Mouse (Mus musculus): ENCODE measurements at regions not wholly inside any gene's neighbourhood (a gene's known extent, or its start where the extent isn't known, plus 50 kb on each side); places are given as distances from the start of the nearest gene placed in this dataset.
"Not testable (repeated sequence)": the region's sequence is repeated elsewhere in the genome, so short reads cannot be mapped to it uniquely, and the experiment has no call there.

DNA sequence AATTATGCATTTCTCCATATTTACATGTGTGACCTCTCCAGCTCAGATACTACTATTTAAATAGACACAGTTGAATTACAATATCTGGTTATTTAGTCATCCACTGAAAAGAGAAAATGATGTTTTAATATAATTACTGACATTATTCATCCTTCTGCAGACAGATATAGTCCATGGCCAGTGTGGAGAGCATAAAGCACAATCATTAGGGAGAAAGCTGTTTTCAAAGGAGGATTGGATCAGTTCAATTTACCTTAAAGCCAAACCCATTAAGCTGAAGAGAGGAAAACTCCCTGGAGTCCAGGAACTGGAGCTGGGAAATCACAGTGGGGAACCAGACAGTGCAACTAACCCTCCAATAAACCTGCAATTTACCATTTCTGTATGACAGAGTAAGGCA is 339.8 kb upstream of the Rgs17 start:
- in situ Hi-C loops (cut with MboI, MseI), result no loop called here

DNA sequence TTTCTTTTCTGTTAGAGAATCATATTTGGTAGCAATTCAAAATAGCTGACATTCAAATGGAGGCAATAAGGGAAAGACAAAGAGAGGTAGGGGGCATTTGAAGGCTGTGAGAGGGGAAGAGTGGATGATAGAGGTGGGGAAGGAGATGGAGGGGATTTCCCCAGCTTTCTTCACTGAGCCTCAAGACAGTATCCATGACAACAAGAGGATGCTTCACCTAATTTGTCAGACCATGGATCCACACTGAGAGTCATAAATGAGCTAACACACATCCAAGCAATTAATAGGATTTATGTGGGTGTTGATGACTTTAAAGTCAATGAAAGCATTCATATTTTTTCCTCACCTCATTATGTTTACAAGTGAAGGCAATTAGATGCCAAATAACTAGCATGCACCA is 343.5 kb upstream of the Rgs17 start:
- in situ Hi-C loops (cut with MboI, MseI), result no loop called here

DNA sequence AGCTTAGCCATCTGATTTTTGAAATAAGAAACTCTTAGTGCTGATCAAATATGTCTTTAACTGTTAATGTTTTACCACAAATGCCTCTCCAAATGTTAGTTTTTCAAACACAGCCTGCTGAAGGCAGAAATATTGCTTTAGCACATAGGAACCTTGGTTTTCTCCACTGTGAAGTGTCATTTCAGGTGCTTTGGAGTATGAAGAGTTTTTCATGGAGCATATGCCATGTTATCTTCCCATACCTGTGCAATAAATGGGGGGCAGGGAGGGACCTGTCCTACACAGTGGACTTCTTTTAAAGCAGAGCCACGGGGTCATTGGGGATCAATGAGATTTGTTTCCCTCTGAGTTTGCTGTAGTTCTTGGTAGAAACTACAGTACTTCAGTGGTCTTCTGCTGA is 369.2 kb upstream of the Rgs17 start:
- in situ Hi-C loops (cut with MboI, MseI), result no loop called here

DNA sequence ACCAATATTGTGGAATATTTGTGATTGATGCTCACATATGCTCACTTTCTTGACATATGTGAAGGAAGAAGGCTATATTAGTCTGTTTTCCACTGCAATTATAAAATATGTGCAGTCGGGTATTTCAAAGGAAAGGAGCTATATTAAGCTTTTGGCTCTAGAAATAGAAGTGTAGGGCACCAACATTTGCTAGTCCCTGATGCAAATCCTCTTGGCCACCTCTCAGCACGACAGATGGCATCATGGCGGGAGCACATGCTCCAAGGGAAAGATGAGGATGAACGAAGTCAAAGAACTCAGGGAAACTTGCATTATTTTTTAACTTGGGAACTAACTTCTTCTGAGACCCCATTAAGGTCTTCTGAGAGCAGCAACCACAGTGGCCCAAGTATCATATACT is 374.4 kb upstream of the Rgs17 start:
- in situ Hi-C loops (cut with MboI, MseI), result no loop called here

DNA sequence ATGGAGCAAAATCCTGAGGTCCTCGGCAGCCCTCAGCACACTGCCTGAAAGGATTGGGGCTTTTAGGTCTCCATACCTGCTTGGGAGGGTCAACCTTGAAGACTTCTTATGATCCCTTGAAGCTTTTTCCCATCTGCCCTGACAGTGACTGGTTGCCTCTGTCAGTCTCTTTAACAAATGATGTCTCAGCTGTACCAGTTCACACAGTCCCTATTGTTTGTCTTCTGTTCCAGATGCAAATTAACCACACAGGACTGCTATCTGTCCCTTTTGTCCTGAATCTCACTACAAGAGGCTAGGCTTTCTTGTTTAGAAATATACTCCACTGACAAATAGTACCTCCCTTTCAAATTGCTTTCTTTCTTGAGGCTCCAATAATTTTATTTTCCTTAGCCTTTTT is 375.6 kb upstream of the Rgs17 start:
- in situ Hi-C loops (cut with MboI, MseI), result no loop called here

DNA sequence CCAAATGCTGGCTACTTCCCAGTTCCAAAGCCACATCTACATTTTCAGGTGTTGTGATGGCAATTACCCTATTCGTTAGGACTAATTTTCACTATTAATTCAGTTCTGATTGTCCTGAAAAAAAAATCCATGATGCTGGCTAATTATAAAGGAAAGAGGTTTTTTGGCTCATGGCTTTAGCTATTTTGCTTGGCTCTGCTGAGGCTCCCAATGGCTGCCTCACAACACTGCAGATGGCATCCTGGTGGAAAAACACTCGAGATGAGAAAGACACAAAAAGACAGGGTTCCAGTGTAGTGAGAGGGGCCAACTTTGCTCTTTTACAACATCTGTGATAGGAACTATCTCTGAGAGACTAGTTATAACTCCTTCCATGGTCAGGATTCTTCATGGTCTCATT is 376.5 kb upstream of the Rgs17 start:
- in situ Hi-C loops (cut with MboI, MseI), result no loop called here

DNA sequence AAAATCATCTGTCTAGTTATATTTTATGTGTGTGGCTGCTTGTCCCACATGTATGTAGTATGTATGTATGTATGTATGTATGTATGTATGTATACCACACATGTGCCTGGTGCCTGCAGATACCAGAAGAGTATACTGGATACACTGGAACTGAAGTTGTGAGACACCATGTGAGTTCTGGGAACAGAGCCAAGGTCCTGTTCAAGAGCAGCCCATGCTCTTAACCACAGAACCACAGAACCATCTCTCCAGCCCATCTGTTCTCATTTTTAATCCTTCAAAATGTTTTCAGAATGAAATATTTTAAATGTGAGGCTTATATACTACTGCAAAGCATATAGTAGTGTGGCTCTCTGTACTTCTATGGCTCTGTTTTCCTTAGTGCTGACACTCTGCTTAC is 379.3 kb upstream of the Rgs17 start:
- in situ Hi-C loops (cut with MboI, MseI), result no loop called here

DNA sequence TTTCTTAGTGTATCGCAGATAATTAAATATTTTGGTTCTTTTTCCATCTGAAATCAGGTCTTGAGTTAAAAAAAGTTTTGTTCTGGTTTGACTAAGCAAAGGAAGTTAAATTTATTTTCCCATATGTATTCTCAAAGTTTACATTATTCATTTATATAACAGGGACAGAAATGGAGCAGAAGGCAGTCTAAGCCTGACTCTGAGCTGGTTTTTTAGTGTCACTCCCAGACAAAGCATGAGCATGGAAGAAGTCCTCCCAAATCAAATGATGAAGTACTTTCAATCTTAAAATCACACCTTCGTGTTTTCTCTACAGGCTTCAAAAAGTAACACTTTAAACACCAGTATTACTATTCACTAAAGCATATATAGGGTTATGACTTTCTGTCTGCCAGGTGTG is 387.2 kb upstream of the Rgs17 start:
- in situ Hi-C loops (cut with MboI, MseI), result no loop called here

DNA sequence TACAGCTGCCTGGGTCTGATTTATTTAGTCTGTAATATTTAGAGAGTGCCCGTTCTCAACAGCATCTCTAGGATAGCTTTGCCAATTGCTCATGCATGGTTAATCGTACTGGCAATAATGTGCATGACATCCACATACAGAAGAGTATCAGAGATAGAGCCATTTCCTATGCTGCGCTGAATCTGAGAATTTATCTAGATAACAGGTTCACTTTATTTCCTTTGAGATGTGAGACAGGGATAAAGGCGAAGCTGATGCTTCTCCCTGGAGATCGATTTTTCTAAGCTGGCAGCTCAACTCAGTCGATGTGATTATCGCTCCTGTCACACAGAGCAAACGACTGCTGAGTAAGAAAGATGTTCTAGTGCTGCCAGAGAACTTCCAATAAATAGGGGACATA is 416.7 kb upstream of the Oprm1 start:
- in situ Hi-C loops (cut with MboI, MseI), result no loop called here

DNA sequence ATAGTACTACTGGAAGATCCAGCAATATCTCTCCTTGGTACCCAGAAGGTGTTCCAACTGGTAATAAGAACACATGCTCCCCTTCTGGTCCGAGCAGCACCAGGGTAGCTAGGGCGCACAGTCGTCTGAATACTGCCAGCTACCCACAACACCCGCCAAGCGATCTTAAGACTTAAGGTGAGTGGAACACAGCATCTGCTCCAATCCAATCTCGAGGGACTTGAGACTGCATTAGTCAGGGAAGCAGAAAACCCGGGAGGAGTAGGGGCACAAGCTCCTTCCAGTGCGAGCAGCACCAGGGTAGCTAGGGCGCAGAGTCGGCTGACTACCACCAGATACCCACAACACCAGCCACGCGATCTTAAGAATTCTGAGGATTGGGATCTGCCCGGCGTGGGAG is 409.1 kb upstream of the Oprm1 start:
- in situ Hi-C loops (cut with MboI, MseI), result not testable (repeated sequence)

DNA sequence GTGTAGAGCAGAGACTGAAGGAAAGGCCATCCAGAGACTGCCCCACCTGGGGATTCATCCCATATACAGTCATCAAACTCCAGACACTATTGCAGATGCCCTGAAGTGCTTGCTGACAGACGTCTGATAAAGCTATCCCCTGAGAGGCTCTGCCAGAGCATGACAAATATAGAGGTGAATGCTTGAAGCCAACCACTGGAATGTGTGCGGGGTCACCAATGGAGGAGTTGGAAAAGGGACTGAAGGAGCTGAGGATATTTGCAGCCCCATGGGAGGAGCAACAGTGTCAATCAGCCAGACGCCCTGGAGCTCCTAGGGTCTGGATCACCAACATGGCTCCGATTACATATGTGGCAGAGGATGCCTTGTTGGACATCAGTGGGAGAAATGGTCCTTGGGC is 392.1 kb upstream of the Oprm1 start:
- in situ Hi-C loops (cut with MboI, MseI), result no loop called here

DNA sequence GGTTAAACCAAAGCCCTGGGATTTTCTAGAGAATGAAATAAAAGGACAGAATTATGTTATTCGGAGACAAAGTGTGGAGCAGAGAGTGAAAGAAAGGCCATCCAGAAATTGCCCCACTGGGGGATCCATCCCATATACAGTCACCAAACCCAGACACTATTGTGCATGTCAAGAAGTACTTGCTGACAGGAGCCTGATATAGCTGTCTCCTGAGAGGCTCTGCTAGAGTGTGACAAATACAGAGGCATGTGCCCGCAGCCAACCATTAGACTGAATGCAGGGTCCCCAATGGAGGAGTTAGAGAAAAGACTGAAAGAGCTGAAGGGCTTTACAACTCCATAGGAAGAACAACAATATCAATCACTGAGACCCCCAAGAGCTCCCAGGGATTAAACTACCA is 386.6 kb upstream of the Oprm1 start:
- in situ Hi-C loops (cut with MboI, MseI), result no loop called here

DNA sequence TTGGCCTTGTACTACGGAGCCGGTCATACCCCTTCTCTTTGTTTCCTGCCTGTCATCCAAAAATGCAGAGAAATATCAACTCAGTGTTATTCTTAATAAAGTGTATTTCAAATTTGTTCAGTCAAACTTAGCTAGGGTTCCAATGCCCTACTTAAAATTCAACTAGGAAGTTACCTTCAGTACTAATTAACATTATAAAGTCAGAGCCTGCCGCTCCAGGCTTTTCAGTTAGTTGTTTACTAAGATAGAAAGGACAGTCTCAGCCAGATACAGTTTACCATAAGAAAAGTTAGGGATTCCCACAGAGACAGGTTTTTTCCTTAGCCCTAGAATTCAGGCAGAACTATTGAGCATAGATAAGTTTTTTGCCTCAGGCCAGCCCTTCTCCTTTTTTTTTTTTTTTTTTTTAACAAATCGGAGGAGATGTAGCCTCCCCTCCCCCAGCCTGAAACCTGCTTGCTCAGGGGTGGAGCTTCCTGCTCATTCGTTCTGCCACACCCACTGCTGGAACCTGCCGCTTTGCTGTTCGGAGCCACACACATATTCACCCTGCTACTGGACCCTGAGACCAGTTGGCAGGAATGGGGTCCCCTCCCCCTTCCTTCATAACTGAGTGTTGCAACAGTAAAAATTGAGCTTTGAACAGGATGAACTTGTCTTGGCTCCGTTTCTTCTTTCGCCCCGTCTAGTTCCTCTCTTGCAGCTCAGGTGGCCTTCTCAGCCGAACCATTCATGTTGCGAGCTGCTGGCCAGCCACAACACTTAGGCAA is 340.8 kb upstream of the Oprm1 start:
- in situ Hi-C loops (cut with MboI, MseI), result not testable (repeated sequence)

DNA sequence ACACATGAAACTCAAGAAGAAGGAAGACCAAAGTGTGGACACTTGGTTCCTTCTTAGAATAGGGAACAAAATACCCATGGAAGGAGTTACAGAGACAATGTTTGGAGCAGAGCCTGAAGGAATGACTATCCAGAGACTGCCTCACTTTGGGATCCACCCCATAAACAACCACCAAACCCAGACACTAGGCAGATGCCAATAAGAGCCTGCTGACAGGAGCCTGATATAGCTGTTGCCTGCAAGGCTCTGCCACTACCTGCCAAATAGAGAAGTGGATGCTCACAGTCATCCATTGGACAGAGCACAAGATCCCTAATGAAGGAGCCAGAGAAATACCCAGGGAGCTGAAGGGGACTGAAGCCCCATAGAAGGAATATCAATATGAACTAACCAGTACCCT is 340.1 kb upstream of the Oprm1 start:
- in situ Hi-C loops (cut with MboI, MseI), result not testable (repeated sequence)

DNA sequence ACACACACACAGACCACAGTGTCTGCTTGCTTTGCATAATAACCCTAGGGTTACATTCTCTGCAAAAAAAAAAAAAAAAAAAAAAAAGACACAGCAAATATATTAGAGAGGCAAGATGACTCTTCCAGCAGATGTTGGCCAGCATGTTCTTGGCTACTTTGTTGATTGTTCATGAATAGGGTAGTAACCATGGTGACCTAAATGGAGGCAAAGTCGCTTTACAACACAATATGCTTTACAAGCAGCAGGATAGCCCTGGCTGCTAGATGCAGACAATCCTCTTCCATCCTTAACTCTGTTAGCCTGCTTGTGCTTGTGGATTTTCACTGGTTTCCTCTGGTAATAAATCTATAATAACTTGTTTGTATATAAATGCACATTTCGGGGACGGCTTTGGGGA is 292.5 kb upstream of the Oprm1 start:
- in situ Hi-C loops (cut with MboI, MseI), result no loop called here

DNA sequence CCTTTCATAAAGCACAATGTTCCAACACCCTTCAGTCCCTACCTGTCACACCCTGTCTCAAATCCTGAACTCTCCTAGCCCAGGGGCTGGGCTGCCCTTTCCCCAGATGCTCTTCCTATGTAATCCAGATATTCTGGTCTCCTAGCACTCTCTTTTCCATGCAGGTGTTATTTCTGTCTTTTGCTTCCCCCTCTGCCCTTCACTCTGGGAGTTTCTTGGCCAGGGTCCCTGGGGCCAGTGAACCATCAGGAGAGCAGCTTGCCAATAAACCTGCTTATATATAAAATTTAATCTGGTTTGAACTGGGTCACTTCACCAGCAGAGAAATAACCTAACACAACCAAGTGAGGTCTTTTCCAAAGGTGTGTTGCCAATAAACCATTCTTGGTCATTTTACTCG is 278.0 kb upstream of the Oprm1 start:
- in situ Hi-C loops (cut with MboI, MseI), result loop anchor here (10.0 kb wide), 1 partner anchor 426 kb away; no protein-coding TSS in a partner anchor

DNA sequence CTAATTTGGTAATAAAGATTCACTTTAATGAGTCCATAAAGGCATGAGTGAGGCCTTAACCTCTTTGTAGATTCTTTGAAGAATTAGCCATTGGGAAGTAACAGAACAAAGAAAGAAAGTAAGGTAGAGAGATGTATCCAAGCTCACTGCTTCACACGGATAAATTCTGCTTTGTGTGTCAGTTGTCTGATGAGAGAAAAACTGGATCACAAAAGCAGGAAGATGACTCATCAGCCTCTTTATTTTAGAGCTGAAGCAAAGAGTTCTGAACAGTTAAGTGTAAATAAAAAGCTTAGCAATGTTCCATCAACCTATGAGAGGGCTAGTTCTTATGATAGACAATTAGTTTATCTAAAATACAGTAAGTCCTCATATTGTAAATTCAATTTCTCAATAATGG is 269.7 kb upstream of the Oprm1 start:
- in situ Hi-C loops (cut with MboI, MseI), result loop anchor here (10.0 kb wide), 1 partner anchor 434 kb away; no protein-coding TSS in a partner anchor

DNA sequence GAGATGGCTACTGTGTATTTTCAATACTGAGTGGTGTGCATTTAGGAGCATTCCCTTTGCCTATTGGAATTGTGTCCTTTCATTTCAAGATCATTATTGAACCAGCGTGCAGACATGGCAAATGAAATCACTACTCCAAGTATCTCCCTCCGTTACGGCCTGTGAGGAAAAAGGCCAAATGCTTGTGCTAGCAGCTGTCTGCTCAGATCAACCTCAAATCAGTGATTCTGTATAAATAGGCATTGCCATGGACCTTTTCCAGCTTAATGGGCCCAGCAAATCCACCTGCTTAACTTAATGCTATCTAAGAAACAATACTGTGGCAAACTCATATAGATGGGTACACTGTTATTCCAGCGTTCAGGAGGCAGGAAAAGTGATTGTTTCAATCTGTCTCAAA is 265.6 kb upstream of the Oprm1 start:
- in situ Hi-C loops (cut with MboI, MseI), result no loop called here

DNA sequence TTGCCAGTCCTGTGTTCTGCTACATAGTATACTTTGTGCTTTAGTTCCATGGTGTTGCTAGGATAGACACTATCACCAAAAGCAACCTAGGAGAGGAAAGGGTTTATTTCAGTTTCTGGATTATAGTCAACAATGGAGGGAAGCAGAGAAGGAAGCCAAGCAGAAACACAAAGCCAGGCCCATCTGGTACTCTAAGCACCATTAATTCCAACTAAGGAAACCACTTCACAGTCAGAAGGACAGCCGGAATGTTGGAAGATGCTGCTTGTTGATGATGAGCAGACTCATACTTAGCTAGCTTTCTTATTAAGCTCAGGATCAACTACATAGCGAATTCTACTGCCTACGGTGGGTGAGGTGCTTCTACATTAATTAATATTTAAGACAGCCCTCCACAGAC is 263.2 kb upstream of the Oprm1 start:
- in situ Hi-C loops (cut with MboI, MseI), result no loop called here

DNA sequence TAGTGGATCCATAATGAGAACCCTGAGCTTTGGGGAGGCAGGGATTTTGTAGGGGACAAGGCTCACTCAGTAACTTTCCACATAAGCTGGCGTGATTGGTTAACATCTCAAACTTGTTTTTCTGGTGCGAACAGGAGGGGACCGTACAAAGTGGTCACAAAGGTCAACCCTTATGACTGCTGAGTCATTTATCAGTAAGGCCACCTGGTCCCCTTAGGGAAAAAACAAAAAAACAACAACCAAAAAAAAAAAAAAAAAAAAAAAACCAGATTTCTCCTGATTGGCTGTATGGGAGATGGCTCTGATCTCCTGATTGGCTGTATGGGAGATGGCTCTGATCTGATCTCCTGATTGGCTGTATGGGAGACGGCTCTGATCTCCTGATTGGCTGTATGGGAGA is 244.0 kb upstream of the Oprm1 start:
- in situ Hi-C loops (cut with MboI, MseI), result no loop called here

DNA sequence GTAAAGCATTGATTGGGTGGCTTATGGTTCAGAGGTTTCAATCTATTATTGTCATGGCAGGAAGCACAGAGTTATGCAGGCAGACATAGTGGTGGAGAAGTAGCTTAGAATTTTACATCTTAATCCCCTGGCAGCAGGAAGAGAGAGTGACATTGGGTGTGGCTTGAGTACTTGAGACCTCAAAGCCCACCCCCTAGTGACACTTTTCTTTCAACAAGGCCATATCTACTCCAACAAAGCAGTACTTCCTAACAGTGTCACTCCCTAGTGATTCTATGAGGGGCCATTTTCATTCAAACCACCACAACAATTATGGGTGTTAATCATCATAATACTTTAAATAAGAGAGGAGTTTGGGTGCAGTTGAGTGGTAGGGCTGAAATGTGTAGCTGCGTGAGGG is 195.8 kb upstream of the Oprm1 start:
- in situ Hi-C loops (cut with MboI, MseI), result no loop called here

DNA sequence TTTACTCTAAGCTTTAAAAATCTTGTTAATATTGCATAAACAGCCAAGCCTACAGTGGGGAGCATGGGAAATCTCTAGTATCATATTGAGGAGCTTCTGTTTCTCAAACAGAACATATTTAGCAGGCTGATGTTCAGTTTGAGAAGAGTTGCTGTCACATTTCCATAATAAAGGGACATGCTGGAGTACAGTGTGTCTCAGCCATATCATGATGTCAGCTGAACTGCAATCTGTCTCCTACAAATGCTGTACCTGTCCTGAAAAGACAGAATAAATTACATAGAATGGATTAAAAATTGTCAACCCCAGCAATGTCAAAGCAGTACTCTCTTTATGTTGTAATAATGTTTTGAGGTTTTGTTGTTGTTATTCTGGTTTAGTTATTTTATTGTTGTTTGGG is 179.7 kb upstream of the Oprm1 start:
- in situ Hi-C loops (cut with MboI, MseI), result no loop called here

DNA sequence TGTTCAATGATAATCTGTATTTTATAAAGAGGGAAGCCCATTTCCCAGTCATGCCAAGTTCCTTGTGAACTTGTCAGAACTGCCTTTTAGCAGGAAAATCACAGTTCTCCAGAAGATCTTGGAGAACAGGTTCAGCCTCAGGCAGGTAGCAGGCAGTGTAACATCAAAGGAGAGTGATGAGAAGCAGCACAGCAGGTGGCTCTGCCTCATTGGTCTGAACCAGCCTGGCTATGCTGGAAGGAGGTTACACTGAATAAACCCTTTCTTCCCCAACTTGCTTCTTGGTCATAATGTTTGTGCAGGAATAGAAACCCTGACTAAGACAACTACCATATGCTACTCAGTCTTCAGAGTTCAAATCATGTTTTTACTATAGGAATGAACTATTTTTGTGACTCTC is 172.5 kb upstream of the Oprm1 start:
- in situ Hi-C loops (cut with MboI, MseI), result not testable (repeated sequence)

DNA sequence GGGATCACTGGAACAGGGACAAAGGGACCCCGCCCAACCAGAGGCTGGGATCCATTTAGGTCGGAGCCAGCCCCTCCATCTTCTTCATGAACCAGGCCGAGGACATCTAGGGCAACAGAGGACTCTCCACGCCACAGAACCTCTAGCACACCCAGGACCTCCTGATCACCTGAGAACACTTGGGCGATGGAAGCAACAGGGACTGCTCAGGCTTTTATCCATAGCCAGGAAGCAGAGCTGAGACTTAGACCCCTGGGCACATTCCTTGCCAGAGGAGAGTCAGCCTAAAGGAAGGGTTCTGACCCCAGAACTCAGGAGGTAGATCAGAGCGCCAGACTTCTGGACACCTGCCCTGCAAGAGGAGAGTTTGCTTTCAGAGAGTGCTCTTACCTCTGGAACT is 168.1 kb upstream of the Oprm1 start:
- in situ Hi-C loops (cut with MboI, MseI), result no loop called here

All from T-helper 2 cell (primary cell).